Mouse (Mus musculus): ENCODE results near the gene Rasgrp3. TPM values are rescaled to one million over a fixed set of nuclear protein-coding genes. Genes with fewer than 3 reads are reported as not detected.

Gene Rasgrp3
- total RNA-seq, 1 experiment: 0.85 TPM

GRCm38 (mm10) chr17:75557031-75557430, 121.3 kb downstream of the Rasgrp3 start:
- Histone ChIP-seq H3K36me3 (ENCODE audit: control insufficient read depth, insufficient read depth, low read length, poor library complexity, severe bottlenecking) (no peaks in the 10 kb centered on the region), H3K9me3 (ENCODE audit: control insufficient read depth, insufficient read depth, low read depth, low read length) (no peaks in the 10 kb centered on the region), H3K27ac (ENCODE audit: insufficient read depth, low read depth, low read length, poor library complexity, severe bottlenecking) (no peak overlapping the region), H3K9ac (ENCODE audit: insufficient read depth, low read depth, low read length, poor library complexity, severe bottlenecking) (no peak overlapping the region), H3K4me1 (ENCODE audit: control insufficient read depth in 2 of 2, insufficient read depth in 2 of 2, low read length in 2 of 2, poor library complexity in 1 of 2) (no peaks in the 10 kb centered on the region; a peak in 1 of 4 replicates), H3K4me3 (ENCODE audit: insufficient read depth in 1 of 2, low read depth in 1 of 2, low read length in 2 of 2, poor library complexity in 1 of 2, severe bottlenecking in 1 of 2) (no peak overlapping the region)
- no peak for DNase-seq (ENCODE audit: low read depth, low spot score)
- 0 out of 2 replicates have a peak, but pooled peaks have one; percentile 20 for TF ChIP-seq CHD2 (IDR thresholded peaks at IDR 0.05; ENCODE audit: low read depth, low read length)
- TF ChIP-seq ZC3H11A (IDR thresholded peaks at IDR 0.05; ENCODE audit: borderline replicate concordance, low read depth, low read length): no peak
- in situ Hi-C loops (cut with MboI; ENCODE audit: low sequenced_read_pairs in 2 of 2, unreplicated experiment in 2 of 2): no loop called here

DNA sequence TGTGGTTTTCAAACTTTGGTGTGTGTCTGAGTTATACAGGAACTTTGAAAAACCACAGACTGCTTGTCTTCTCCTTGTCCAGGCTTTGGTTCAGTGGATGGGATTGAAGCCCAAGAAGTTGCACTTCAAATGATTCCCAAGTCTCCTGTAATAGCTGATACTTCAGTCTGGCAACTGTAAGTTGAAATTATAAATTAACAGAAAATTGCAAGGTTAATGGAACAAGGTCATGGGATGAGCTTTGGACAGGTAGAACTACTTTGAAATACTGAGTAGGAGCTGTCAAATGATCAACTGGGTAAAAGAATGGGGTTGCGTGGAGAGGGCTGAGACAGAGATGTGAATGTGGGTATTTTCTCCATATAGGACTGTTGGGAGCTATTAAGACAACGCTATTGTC, 122.3 kb downstream of the Rasgrp3 start:
- H3K36me3 ChIP-seq (ENCODE audit: control insufficient read depth, insufficient read depth, low read length, poor library complexity, severe bottlenecking): no peaks in the 10 kb centered on the region
- H3K9me3 ChIP-seq (ENCODE audit: control insufficient read depth, insufficient read depth, low read depth, low read length): no peaks in the 10 kb centered on the region
- TF ChIP-seq ZC3H11A (IDR thresholded peaks at IDR 0.05; ENCODE audit: borderline replicate concordance, low read depth, low read length) (no peak), MAFK (IDR thresholded peaks at IDR 0.05; ENCODE audit: insufficient read depth, low read depth, low read length) (no peak), ZNF384 (IDR thresholded peaks at IDR 0.05; ENCODE audit: low read depth, low read length) (no peak), CHD2 (IDR thresholded peaks at IDR 0.05; ENCODE audit: low read depth, low read length) (no peak), HCFC1 (IDR thresholded peaks at IDR 0.05; ENCODE audit: borderline replicate concordance, insufficient read depth, low read length) (no peak)
- no peak overlapping the region for H3K9ac ChIP-seq (ENCODE audit: insufficient read depth, low read depth, low read length, poor library complexity, severe bottlenecking)
- H3K27ac ChIP-seq (ENCODE audit: insufficient read depth, low read depth, low read length, poor library complexity, severe bottlenecking): no peak overlapping the region; the same call in 1 of the 2 replicates
- DNase-seq (ENCODE audit: low read depth, low spot score): no peak
- in situ Hi-C loops (cut with MboI; ENCODE audit: low sequenced_read_pairs in 2 of 2, unreplicated experiment in 2 of 2): no loop called here
- H3K4me3 ChIP-seq (ENCODE audit: insufficient read depth in 1 of 2, low read depth in 1 of 2, low read length in 2 of 2, poor library complexity in 1 of 2, severe bottlenecking in 1 of 2): no peak overlapping the region
- no peaks in the 10 kb centered on the region; a peak in 1 of 4 replicates for H3K4me1 ChIP-seq (ENCODE audit: control insufficient read depth in 2 of 2, insufficient read depth in 2 of 2, low read length in 2 of 2, poor library complexity in 1 of 2)

DNA sequence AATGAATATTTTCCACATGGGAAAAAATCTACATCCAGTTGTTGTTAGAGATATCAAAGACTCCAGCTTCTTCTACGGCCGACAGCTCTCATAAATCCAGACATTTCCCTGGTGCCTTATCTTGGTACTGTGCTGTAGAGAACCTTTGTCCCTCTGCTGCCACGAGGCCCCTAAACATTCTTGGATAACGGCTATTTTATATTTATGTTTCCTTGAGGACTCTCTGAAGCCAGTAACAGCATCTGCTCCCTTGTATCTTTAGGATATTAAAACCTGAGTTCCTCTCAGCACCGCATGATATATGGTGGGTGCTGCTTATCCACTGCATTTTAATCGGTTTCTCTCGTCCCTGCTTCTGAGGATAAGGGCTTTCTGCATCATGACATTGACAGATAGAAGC, 139.9 kb downstream of the Rasgrp3 start:
- Histone ChIP-seq H3K9ac (ENCODE audit: insufficient read depth, low read depth, low read length, poor library complexity, severe bottlenecking) (no peak overlapping the region), H3K9me3 (ENCODE audit: control insufficient read depth, insufficient read depth, low read depth, low read length) (no peaks in the 10 kb centered on the region), H3K4me1 (ENCODE audit: control insufficient read depth in 2 of 2, insufficient read depth in 2 of 2, low read length in 2 of 2, poor library complexity in 1 of 2) (no peaks in the 10 kb centered on the region), H3K27ac (ENCODE audit: insufficient read depth, low read depth, low read length, poor library complexity, severe bottlenecking) (no peak overlapping the region), H3K36me3 (ENCODE audit: control insufficient read depth, insufficient read depth, low read length, poor library complexity, severe bottlenecking) (no peaks in the 10 kb centered on the region), H3K4me3 (ENCODE audit: insufficient read depth in 1 of 2, low read depth in 1 of 2, low read length in 2 of 2, poor library complexity in 1 of 2, severe bottlenecking in 1 of 2) (no peak overlapping the region)
- DNase-seq (ENCODE audit: low read depth, low spot score): no peak
- TF ChIP-seq MAFK (IDR thresholded peaks at IDR 0.05; ENCODE audit: insufficient read depth, low read depth, low read length): no peak
- in situ Hi-C loops (cut with MboI; ENCODE audit: low sequenced_read_pairs in 2 of 2, unreplicated experiment in 2 of 2): no loop called here

Other genes with a start within 250 kb of the Rasgrp3 start
- 22.7 and 29.1 TPM in 2 replicates for gene Fam98a, start 116.0 kb downstream of the Rasgrp3 start, total RNA-seq (2012; rRNA removed)